Mouse (Mus musculus) ES-E14 (cell line): ENCODE results near the gene Glo1.

Experiments used
- HCFC1 ChIP-seq: IDR thresholded peaks from 2 replicates; pipeline ENCODE4 v1.6.1; 2012; ENCODE audit warnings: low read length, inconsistent platforms, borderline replicate concordance; ENCODE audit not compliant: insufficient read depth
- ZC3H11A ChIP-seq: IDR thresholded peaks from 2 replicates; pipeline ENCODE4 v1.6.1; 2012; ENCODE audit warnings: low read depth, mild to moderate bottlenecking, inconsistent platforms, low read length, borderline replicate concordance
- ZNF384 ChIP-seq: IDR thresholded peaks from 2 replicates; pipeline ENCODE4 v1.6.1; 2012; ENCODE audit warnings: low read depth, low read length, inconsistent platforms

DNA sequence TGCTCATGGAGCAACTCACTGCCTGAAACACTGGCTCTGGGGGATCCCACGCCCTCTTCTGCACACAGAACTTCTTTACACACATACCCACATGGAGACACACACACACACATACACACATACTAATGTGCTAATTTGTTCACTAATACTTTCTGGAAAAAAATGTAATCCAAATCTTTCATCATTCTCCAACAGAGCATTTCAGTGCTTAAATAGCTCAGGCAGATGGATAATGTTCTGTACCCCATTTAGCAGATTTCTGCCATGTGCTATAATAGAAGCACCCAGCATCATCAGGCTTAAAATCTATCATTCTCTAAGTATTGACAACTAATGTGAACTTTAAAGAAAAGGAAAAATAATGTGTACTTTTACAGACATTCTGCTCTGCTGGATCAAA is 45.9 kb downstream of the Glo1 start:
- TF ChIP-seq HCFC1, result no peak
- TF ChIP-seq ZNF384, result no peak
- TF ChIP-seq ZC3H11A, result no peak
